Mouse (Mus musculus) duodenum, adult 2 months (tissue): ENCODE measurements around the gene Per3. TPM values are rescaled to one million over a fixed set of nuclear protein-coding genes. Genes with fewer than 3 reads are reported as not detected.

ENCODE experiments used
- polyA plus RNA-seq: library from polyadenylated mRNA; depleted of rRNA; stranded (reverse); fragments of >200 nt; gene quantifications from 2 replicates; pipeline ENCODE4 v1.2.3, GENCODE M21; 2012; ENCODE audit warnings: low replicate concordance; rRNA removed

Per3 gene
- 2.1 and 2.7 TPM in 2 replicates for polyA plus RNA-seq

DNA sequence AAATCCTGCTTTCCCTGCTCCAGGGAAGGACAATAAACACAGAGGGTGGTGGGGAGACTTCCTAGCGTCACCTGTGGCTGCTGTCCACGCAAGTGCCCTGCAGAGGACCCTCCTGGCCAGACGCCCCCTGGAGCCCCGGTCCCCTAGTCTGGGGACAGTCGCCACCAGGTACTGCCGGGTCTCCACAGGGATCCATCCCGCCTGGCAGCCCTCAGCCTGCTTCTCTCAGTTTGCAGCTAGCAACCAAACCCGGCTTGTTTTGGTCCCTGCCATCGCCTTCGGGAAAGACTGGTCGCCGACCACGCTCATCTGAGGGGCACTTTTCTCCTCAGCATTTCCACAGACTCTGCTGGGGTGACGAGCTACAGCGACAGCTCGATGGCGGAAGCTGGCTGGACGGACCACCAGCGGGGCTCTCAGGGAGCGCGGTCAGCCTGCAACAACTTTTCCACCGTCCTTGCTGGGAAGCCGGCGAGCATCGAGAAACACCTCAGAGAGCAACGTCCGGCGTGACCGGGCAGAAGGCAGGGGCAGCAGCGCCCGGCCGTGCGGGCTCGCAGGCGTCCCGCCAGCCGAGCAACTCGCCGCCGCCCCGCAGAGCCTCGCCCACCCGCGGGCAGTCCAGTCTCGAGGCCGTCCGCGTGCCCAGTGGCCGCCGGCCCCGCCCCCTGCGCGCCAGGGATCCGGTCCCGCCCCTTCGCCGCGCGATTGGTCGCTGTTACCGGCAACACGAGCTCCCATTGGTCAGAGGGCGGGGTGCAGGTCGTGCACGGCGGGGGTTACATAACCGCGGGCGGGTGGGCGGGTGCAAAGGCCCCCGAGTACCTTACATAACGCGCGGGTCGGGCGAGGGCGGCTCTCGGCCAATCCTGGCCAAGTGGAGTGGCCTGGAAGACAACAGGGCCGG is at the start of gene Per3:
Per3 (minus strand) TSS at position 629 of the 907 bp plus-strand sequence.

DNA sequence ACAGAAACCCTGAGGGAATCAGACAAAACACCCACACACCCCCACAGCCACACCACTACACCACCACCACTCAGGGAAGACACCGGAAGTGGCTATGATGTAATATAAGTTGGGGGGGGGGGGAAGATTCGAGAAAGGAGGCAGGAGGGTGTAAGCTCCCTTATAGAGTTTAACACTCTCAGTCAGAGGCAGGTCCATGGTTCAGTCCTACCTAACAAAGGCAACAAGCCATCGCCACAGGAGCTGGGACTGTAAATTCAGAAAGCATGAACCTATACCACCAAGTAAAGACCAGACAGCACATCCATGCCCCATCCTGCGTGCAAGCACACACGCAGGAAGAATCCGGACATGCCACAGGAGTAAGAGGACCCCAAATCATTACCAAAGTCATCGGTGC is 44.8 kb upstream of the Per3 start, which contains the start of gene Gm13090:
Gm13090 (plus strand) TSS at position 301 of the 400 bp plus-strand sequence.

DNA sequence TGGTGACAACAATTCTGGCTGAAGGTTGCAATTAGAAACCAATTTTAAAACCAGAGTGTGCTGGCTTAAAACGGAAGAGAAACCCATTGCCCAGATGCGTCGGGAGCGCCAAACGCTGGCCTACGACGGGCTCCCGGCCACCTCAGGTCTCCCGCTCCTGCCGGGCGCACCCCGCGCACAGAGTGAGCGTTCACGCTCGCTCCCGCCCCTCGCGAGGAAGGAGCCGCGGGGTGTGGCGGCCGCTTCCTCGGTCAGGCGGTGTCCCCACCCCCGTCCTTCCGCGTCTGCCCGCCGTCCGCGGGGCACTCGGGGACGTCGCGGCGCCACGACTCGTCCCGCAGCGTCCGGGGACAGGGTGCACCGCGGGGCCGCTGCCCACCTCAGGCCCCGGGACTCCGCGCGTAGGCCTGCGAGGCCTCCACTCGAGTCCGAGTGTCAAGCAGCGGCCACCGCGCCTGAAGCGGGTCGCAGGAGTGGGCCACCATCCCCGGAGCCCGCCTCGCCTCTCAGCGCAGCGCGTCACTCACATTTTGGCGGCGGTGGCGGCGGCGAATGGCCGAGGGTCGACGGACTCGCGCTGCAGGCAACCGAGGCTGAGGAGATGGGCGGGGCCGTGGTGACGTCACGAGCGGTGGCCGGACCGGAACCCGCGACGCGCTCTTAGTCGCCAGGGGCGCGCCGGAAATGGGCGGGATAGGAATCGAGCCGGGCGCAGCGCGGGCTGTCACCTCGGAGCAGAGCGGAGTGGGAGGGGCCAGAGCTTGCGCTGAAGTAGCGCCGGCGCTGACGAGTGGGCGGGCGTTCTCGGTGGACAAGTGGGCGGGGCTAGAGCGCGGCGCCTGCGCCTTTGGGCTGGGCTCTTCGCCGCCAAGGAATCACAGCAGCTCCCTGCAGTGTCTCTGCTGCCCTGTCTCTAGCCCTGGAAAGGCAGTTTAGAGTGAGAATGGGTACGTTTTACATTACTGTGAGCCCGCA is 13.2 kb upstream of the Per3 start, which contains the start of gene Vamp3:
Vamp3 (minus strand) TSS at position 617 of the 975 bp plus-strand sequence.

DNA sequence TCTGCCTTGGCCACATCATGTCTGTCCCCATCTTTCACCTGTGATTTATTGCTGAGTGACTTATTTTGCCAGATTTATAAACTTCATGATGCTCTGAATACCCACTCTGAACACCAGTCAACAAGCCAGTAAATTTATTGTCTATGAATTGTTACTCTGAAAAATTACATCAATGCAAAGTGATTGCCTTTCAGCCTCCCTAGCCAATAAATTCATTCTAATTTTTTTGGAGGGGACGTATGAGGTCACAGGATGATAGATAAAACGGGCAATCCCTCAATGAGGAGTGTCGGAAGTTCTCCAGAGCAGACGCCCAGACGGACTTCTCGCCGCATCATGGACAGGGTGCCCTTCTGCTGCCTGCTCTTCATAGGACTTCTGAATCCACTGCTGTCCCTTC is 47.7 kb downstream of the Per3 start, which contains the start of gene Uts2:
Uts2 (plus strand) TSS at position 301 of the 400 bp plus-strand sequence.

Other genes with a start within 250 kb of the Per3 start
- gene Errfi1, start 190.7 kb downstream of the Per3 start, polyA plus RNA-seq, result 8.0 and 17.8 TPM in 2 replicates
- gene Park7, start 130.2 kb downstream of the Per3 start, polyA plus RNA-seq, result 50.9 and 57.2 TPM in 2 replicates
- 0.09 and 0.43 TPM in 2 replicates for gene Tnfrsf9, start 130.1 kb downstream of the Per3 start, polyA plus RNA-seq
- gene Uts2, start 47.6 kb downstream of the Per3 start, polyA plus RNA-seq, result not detected in 2 replicates
- 18.1 and 22.1 TPM in 2 replicates for gene Vamp3, start 13.3 kb upstream of the Per3 start, polyA plus RNA-seq
- gene Gm13090, start 44.9 kb upstream of the Per3 start, polyA plus RNA-seq, result not detected in 2 replicates